Mouse (Mus musculus) cerebellum, adult 2 months (tissue): ENCODE data around the gene Cnnm1. TPM values are rescaled to one million over a fixed set of nuclear protein-coding genes. Genes with fewer than 3 reads are reported as not detected.
"Not testable (repeated sequence)": the region's sequence is repeated elsewhere in the genome, so short reads cannot be mapped to it uniquely, and the experiment has no call there.

Experiments used
- DNase-seq, 2 experiments: peaks; one replicate each; pipeline ENCODE4 v3.0.0; 2021
- H3K27ac ChIP-seq: fragments of 200-500 bp; 2 replicates; pipeline ENCODE4 v1.5.1; 2012; ENCODE audit warnings: low read length, control low read depth, inconsistent platforms; ENCODE audit not compliant: insufficient read depth
- H3K27me3 ChIP-seq: fragments of 200-500 bp; 2 replicates; pipeline ENCODE4 v1.6.1; 2012; ENCODE audit warnings: inconsistent platforms, mild to moderate bottlenecking, low read length, moderate library complexity; ENCODE audit not compliant: control insufficient read depth, insufficient read depth
- H3K4me1 ChIP-seq: fragments of 200-500 bp; 2 replicates; pipeline ENCODE4 v1.6.1; 2011; ENCODE audit warnings: low read length; ENCODE audit not compliant: control insufficient read depth, insufficient read depth
- H3K4me3 ChIP-seq: fragments of 200-500 bp; replicated peaks from 2 replicates; pipeline ENCODE3; 2011; ENCODE audit warnings: mild to moderate bottlenecking, low read depth, low read length, control low read depth; ENCODE audit not compliant: insufficient read depth
- CTCF ChIP-seq: fragments of 200-500 bp; IDR thresholded peaks from 2 replicates; pipeline ENCODE4 v1.5.1; 2011; ENCODE audit warnings: low read depth, mild to moderate bottlenecking, control low read depth, low read length, moderate library complexity, borderline replicate concordance; ENCODE audit not compliant: insufficient read depth
- POLR2A ChIP-seq: fragments of 200-500 bp; IDR thresholded peaks from 2 replicates; pipeline ENCODE4 v1.6.1; 2011; ENCODE audit warnings: low read length, control low read depth, borderline replicate concordance; ENCODE audit not compliant: insufficient read depth
- WGBS: fragments of 180-500 bp; shearing (Covaris S2); methylation state at CpG from one replicate; pipeline ENCODE4 v1.1.7; 2018; 5-methylcytosine and 5-hydroxymethylcytosine counted together
- polyA plus RNA-seq: library from polyadenylated mRNA; depleted of rRNA; stranded (reverse); fragments of >200 nt; gene quantifications from 2 replicates; pipeline ENCODE4 v1.2.3, GENCODE M21; 2012

The Cnnm1 gene
- polyA plus RNA-seq, 1 experiment: 80.2 TPM

DNA sequence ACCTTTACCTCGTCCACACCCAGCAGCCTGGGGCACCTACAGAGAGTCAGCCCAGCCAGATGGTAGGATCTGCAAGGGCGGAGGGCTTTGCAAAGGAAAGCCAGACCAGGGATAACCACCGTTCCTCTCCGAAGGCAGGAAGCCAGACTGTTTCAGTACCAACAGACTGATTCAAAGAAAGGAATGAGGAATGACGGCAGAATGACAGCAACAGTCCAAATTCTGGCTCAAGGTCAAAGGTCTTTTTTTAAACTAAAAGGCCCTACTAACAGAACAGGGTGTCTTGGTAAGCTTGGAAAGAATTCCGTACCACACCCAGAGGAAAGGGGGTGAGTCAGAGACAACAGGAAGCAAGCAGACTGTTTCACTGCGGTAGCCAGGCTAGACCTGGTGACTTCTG, 58.6 kb downstream of the Cnnm1 start:
- TF ChIP-seq POLR2A: no peak
- no peak for TF ChIP-seq CTCF
- Histone ChIP-seq H3K4me3 (no peak overlapping the region), H3K27me3 (no peaks in the 10 kb centered on the region), H3K4me1 (no peaks in the 10 kb centered on the region), H3K27ac (peak overlapping the region; percentile 6)
- peak in 1 of 2 experiments; percentile 36 for DNase-seq
- WGBS: 22% methylated on average over 7 of the region's 7 CpGs

DNA sequence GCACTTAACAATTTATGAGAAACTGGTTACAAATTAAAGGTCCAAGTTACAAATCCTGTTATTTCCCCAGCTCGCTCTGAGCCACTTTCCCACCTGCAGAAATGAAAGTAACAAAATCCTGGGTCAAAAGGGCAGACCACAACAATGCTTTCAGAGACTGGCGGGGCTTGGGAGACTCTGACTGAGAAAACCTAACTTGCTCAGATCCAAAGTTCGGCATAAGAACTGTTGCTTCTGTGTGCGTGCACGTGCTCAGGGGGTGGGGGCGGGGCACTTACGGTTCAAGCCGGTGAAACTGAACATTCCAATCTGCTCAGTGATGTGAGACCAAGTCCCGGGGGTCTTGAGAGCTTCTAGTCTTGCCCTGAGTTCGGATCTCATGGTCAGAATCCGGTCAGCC, 62.4 kb downstream of the Cnnm1 start:
- DNase-seq: no peak
- H3K4me1 ChIP-seq: no peaks in the 10 kb centered on the region
- no peak overlapping the region for H3K27ac ChIP-seq
- H3K4me3 ChIP-seq: no peak overlapping the region
- H3K27me3 ChIP-seq: no peaks in the 10 kb centered on the region
- WGBS: 75% methylated on average over 11 of the region's 11 CpGs
- TF ChIP-seq CTCF: no peak
- TF ChIP-seq POLR2A: no peak

DNA sequence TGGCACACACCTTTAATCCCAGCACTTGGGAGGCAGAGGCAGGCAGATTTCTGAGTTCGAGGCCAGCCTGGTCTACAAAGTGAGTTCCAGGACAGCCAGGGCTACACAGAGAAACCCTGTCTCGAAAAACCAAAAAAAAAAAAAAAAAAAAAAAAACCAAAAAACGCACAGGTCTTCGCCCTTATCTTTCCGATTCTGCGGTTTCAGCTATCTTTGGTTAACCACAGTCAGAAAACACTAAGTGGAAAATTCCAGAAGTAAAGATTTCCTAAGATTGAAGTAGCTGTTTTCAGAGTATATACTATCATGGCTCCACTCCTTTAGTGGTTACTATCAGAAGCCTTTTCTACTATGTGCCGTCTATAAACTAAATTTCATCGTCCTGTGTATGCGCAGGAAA, 63.4 kb downstream of the Cnnm1 start:
- H3K4me3 ChIP-seq, H3K4me1 ChIP-seq, H3K27ac ChIP-seq, H3K27me3 ChIP-seq, DNase-seq: not testable (repeated sequence)
- WGBS: 97% methylated on average over 8 of the region's 9 CpGs

DNA sequence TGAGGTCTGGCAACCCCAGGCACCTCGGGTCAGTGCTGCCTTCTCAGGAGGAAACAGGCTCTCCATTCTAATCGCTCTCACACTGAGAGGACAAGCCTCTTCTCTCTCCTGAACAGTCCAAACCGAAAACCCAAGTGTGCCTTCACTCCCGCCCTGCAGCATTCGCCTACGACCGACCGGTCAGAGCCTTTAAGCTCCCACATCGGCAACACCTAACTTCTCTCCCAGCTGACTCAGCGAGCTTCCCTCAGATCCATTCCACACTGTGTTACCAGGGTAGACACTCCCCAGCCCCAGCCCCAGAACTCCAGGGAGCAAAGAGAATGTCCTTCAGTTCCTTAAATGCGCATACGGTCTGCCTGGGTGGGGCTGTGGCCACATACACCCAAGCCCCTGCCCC, 65.2 kb downstream of the Cnnm1 start:
- 91% methylated on average over 12 of the region's 12 CpGs for WGBS
- Histone ChIP-seq H3K4me1 (no peaks in the 10 kb centered on the region), H3K4me3 (no peak overlapping the region), H3K27me3 (no peaks in the 10 kb centered on the region), H3K27ac (no peak overlapping the region)
- no peak for DNase-seq
- TF ChIP-seq CTCF (no peak), POLR2A (no peak)

DNA sequence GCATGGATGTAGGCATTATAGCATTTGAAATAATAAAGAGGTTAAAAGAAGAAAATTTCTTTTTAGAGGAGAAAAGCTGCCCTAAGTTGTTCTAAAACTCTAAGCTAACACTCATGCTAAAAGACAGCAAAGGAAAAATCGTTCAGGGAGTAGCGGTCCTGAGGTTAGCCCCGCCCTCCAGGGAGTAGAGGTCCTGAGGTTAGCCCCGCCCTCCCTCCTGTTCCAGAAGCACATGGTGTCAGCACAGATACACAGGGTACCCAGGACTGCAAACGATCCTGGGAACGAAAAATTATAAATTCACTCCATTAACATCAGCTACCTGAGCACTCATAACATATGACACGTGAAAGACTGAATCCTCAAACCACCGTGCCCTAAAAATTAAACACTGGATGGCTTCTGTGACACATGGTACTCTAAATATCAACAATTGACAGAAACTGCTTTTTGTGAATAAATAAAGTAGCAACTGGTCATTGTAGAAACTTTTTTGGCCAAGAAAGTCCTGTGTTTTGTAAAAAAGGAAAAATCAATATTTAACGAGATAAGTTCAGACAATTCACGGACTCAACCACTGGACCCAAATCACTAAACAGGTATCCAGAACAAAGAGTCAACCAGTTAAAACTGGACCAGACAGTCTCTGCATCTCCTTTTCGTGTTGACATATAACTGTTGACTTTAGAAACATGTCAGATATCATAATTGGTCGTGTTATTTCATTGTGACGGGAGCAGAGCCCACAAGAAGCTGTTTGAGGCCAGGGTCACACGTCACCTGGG, 70.4 kb downstream of the Cnnm1 start:
- Histone ChIP-seq H3K27ac (no peak overlapping the region), H3K4me3 (no peak overlapping the region), H3K4me1 (no peaks in the 10 kb centered on the region), H3K27me3 (no peaks in the 10 kb centered on the region)
- DNase-seq: no peak
- TF ChIP-seq POLR2A (no peak), CTCF (no peak)
- 90% methylated on average over 14 of the region's 14 CpGs for WGBS

DNA sequence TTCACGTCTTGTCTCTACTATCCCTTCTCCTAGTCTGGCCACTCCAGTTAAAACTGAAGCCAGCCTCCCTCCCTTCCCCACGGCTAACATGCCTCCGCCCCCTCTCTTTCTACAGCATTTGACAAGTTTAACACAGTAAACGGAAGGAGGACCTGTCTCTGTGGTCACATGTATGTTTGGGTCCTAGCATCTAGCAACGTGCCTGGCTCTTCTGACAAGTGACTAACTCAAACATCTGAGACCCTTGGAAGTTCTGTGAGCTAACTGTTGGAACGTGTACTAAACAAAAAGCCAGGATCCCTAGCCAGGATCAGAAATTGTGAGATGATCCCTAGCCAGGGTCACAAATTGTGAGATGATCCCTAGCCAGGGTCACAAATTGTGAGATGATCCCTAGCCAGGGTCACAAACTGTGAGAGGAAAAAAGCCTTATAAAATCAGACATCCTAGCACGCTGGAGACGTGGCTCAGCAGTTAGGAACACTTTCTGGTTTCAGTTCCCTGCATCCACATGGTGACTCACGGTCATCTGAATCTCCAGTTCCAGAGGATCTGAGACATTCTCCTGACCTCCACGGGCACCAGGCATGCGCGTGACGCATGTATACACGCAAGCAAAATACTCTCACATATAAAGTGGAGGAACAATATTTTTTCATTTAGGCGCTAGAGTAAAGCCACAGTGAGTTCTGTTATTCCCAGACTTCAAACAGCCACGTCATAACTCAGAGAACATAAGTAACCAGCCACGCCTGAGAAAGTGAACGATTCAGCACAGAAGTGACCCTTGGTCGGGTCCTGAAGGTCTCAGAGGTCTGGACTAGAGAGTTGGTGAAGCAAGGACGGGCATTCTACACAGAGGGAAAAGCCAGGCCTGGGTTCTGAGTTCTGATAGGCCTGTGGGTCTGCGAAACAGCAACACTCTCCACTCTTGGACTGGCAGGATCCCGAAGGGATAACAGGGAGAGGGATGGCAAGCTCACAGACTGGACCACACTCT, 71.7 kb downstream of the Cnnm1 start:
- H3K27me3 ChIP-seq: no peaks in the 10 kb centered on the region

DNA sequence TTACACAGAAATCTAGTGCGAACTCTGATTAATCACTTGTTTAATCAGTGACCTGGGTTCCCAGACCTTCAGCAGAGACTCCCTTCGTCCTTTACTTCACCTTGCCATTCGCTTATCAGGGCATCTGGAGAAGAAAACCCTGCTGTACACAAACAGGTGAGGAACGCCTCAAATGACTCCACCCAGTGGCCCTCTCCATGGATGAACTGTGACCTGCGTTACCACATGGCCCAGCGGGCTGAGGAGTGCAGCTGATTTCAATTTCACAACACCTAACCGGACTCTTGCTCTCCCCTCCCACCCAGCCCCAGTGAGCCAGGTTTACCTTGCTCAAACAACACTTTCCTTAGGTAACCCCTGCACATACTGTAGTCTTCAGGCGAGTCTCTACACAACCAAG, 73.6 kb downstream of the Cnnm1 start:
- H3K27ac ChIP-seq: no peak overlapping the region
- TF ChIP-seq CTCF: no peak
- no peak for TF ChIP-seq POLR2A
- no peak overlapping the region for H3K4me3 ChIP-seq
- H3K27me3 ChIP-seq: no peaks in the 10 kb centered on the region
- no peak for DNase-seq
- H3K4me1 ChIP-seq: peaks cover 10% of the 10 kb centered on the region
- whole genome bisulfite sequencing: 95% methylated on average over 8 of the region's 8 CpGs

More for the DNA sequence above, 71.7 kb downstream of the Cnnm1 start:
- no peak overlapping the region for H3K27ac ChIP-seq
- no peak for DNase-seq
- no peak for TF ChIP-seq CTCF
- no peak for TF ChIP-seq POLR2A
- 78% methylated on average over 22 of the region's 22 CpGs for WGBS
- H3K4me3 ChIP-seq: no peak overlapping the region
- H3K4me1 ChIP-seq: peaks cover 4% of the 10 kb centered on the region

DNA sequence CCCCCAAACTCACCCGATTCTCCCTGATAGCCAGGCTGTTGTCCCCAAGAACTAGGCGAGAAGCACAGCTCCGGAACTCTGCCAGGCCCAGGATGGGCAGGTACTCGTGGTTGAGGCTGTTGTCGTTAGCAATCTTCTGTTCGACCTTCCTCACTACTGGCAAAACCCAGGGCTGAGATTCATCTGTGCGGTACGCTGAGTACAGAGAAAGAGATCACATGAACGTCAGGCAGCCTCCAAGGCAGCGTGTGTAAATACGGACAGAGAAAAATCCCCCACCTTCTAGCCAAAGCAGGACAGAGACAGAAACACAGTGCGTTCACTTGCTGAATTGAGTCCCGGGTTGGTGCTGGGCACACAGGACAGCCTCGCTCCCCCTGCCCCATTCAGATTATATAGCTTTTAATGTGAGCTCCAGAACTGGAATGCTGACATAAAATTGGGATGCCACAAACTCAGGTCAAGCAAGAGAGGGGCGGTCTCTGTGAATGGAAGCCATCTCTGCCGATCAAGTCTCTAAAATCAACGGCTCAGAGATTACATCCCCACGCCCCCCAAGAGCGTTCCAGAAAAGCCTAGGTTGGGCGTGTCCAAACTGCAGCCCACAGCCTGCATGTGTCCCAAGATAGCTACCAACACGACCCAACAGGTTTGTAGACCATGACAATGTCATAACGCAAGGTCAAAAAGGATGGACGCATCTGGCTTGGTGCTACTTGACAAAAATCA, 75.6 kb downstream of the Cnnm1 start:
- TF ChIP-seq CTCF (no peak), POLR2A (no peak)
- Histone ChIP-seq H3K4me3 (no peak overlapping the region), H3K27me3 (no peaks in the 10 kb centered on the region), H3K27ac (no peak overlapping the region), H3K4me1 (peaks cover 15% of the 10 kb centered on the region)
- DNase-seq: no peak
- WGBS: 90% methylated on average over 23 of the region's 23 CpGs
